Mouse (Mus musculus): ENCODE results near the gene Cldn5.

- TF ChIP-seq CTCF (IDR thresholded peaks at IDR 0.05; ENCODE audit: control insufficient read depth, insufficient read depth, low read length) (no peak), POLR2A (IDR thresholded peaks at IDR 0.05; ENCODE audit: borderline replicate concordance, control insufficient read depth, low read depth, low read length) (no peak)
Observed at GRCm38 (mm10) chr16:18788627-18789406, 12.2 kb downstream of the Cldn5 start.

Data from bone marrow, adult 2 months (tissue).